Mouse (Mus musculus): ENCODE data around the gene Ifitm5.

Gene Ifitm5

GRCm38 (mm10) chr7:140938896-140939295 lies 11.2 kb downstream of the Ifitm5 start:
- DNase-seq, result no peak

- DNase-seq, result no peak
Observed at GRCm38 (mm10) chr7:140938436-140938835, 11.7 kb downstream of the Ifitm5 start.

- no peak for DNase-seq
Observed at GRCm38 (mm10) chr7:140927181-140927580, 22.9 kb downstream of the Ifitm5 start.

- DNase-seq, result no peak
Observed at GRCm38 (mm10) chr7:140923070-140923775, 26.9 kb downstream of the Ifitm5 start.

- peak; percentile 83 for DNase-seq
Observed at GRCm38 (mm10) chr7:140922398-140923069, 27.6 kb downstream of the Ifitm5 start.

GRCm38 (mm10) chr7:140921225-140921975 lies 28.7 kb downstream of the Ifitm5 start:
- DNase-seq, result no peak

- DNase-seq, result no peak
Observed at GRCm38 (mm10) chr7:140920418-140921029, 29.6 kb downstream of the Ifitm5 start, which contains the start of gene Nlrp6. Nlrp6 (plus strand) TSS chr7:140920902.

- no peak for DNase-seq
Observed at GRCm38 (mm10) chr7:140919911-140920310, 30.2 kb downstream of the Ifitm5 start.

- DNase-seq, result no peak
Observed at GRCm38 (mm10) chr7:140914031-140914690, 35.9 kb downstream of the Ifitm5 start.

- DNase-seq, result no peak
Observed at GRCm38 (mm10) chr7:140912846-140913482, 37.1 kb downstream of the Ifitm5 start.

- no peak for DNase-seq
Observed at GRCm38 (mm10) chr7:140912293-140912692, 37.8 kb downstream of the Ifitm5 start.

GRCm38 (mm10) chr7:140908634-140909107 lies 41.4 kb downstream of the Ifitm5 start:
- DNase-seq, result peak; percentile 48

- no peak for DNase-seq
Observed at GRCm38 (mm10) chr7:140908181-140908580, 41.9 kb downstream of the Ifitm5 start.

GRCm38 (mm10) chr7:140907697-140908096 lies 42.4 kb downstream of the Ifitm5 start:
- no peak for DNase-seq

- no peak for DNase-seq
Observed at GRCm38 (mm10) chr7:140907131-140907530, 43.0 kb downstream of the Ifitm5 start.

- no peak for DNase-seq
Observed at GRCm38 (mm10) chr7:140905642-140906081, 44.4 kb downstream of the Ifitm5 start.

GRCm38 (mm10) chr7:140903212-140903611 lies 46.9 kb downstream of the Ifitm5 start:
- peak; percentile 57 for DNase-seq

GRCm38 (mm10) chr7:140902036-140902875 lies 47.8 kb downstream of the Ifitm5 start:
- DNase-seq, result no peak

GRCm38 (mm10) chr7:140900220-140900619 lies 49.9 kb downstream of the Ifitm5 start, which contains the start of gene Cox8b:
Cox8b (minus strand) TSS chr7:140900446.
- DNase-seq, result no peak

- no peak for DNase-seq
Observed at GRCm38 (mm10) chr7:140899121-140899520, 51.0 kb downstream of the Ifitm5 start.

Measured in cerebellum, adult 11-12 months (tissue).